Mouse (Mus musculus) mouse embryonic stem cell (cell line): Measurements from ENCODE around the gene Itih4.

Experiments used
- in situ Hi-C, 2 experiments: fragments of 300-500 bp; cut with MboI; formaldehyde crosslinking; loops; 1 replicate in 1 of 2; 3 replicates in 1 of 2; pipeline ENCODE4 v1.14.3; 2019 to 2020; ENCODE audit warnings: low sequenced_read_pairs in 2 of 2, low pct_unique_long_range_greater_than_20kb in 1 of 2, mixed read lengths in 1 of 2; ENCODE audit not compliant: unreplicated experiment in 1 of 2

Itih4 gene

DNA sequence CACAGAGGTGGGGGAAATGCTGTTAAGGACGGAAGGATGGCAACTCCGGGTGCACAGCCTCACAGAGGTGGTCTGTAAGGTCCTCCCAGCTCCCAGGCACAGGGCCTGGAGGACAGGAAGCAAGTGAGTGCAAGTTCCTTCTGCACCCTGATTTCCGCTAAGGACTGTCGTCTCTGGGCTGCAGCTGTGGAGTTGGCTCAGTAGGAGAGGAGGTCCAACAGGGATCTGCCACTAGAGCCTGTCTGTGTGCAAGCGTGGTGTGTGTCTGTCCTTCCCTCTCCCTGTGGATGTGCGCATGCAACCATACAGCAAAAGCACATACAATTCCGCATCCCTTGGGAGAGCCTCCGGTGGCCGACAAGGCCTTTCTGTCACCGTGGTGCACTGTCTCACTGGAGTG lies 9.8 kb upstream of the Itih4 start:
- in situ Hi-C loops, result no loop called here

DNA sequence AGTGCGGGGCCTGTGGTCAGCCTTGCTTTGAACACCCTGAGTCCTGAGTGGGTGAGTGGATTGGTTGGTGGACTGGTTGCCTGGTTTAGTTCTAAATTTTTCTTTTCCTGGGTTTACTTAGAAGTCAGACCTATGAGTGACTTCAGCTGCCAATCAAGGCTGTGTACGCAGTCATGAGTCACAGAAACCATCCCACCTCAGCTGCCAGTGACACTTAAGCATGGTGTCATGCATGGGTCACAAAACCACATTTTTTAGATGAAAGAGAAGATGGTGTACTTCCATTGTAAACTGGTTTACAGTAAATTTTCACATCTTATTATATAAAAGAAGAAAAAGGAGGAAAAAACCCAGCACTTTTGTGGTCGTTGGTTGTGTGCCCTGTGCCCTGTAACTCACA lies 8.4 kb upstream of the Itih4 start:
- in situ Hi-C loops, result no loop called here

DNA sequence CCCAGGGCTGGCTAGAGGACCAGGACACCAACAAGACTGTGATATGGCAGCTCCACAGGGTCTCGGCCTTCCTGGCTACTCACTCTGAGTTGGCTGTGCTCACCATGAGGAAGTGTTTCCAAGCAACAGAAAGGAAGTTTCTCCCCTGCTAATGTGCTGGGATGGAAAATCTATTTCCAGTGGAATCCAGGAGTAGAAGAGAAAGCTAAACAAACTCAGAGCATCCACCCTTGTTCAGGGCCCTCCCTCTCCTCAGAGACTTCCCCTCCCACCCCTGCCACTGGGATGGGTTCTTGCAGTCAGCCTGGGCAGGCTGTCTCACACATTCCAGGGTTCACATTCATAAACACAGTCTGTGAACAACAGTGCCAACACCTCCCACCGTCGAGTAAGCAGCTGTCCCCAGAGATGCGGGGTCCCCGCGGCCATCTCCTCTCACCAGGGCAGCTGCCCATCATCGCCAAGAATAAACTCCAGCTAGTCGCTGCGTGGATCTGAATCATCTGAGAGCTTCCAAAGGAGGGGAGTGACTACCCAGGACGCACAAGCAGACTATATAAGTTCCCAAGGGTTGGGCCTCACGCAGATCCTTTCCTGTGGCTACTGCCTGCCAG lies 7.2 kb upstream of the Itih4 start, which contains the start of gene Mustn1:
TSS of gene Mustn1 (plus strand) at position 243 of the 614 bp plus-strand sequence.
- in situ Hi-C loops, result no loop called here

DNA sequence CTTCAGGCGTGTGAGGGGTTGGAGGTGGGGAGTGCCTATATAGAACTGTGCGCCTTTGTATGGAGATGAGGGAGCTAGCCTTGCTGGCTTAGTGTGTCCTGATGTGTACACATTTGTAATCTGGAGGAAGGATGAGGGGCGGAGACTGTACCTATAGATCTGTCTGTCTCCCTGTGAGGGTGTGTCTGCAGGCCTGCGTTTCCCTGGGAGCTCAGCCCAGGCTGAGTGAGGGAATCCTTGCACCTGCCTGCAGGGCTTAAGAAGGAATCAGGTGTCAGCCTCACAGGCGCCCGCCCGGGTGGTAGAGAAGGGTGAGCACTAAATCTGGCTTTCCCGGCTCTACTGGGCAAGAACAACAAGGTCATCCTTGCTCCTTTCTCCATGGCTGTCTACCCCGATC lies 6.5 kb upstream of the Itih4 start:
- in situ Hi-C loops, result no loop called here

DNA sequence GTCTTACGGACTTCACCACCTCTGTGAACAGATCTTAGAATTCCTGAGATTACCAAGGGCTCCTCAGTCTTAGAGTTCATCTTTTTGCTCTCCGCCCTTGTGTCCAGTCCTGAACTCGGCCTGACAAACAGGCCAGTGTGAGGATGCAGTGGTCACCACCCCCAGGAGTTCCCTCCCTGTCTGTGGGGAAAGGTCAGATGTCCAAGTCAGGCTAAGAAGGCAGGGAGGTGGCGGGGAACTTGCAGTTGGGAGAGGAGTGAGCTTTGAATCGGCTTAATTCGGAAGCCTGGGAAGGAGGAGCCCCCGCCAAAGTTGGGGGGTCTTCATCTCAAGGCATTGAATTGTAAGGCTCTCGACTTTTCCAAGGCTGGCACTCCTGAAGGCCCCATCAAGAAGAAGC lies 6.0 kb upstream of the Itih4 start:
- in situ Hi-C loops, result no loop called here

DNA sequence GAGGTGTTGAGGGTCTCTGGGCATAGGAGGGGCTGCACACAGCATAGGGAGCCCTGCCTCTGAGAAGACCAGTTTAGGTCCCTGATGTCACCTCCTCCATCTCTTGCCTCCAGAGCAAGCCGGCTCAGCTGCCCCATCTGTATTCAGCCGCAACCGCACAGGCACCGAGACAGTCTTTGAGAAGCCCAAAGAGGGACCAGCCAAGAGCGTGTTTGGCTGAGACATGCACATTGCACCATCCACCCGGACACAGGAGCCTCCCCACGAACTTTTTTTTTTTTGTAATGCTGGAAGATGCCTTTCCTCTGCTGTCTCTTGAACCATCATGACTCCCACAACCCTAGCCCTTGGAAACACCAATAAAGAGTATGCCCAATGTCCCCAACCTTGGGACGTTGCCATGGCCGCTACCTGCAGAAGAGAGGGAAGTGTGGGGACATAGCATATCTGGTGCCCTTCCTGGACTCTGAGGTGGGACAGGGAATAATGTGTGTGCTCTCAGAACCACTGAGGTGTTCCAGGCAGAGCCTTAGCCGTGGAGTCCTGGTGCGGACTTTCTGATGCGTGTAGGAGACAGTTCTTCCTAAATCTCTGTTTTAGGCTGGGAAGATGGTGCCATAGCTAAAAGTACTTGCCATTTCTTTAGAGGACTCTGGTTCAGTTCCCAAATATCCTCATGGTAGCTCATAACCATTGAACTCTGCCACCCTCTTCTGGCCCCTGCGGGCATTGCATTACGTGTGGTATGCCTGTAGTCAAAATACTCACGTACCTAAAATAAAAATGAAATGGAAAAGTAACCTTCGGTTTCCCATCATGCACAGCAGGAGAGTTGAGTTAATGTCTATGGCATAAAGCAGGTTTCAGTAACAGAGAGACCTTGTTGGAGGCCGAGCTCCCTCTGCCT lies 5.2 kb upstream of the Itih4 start:
- in situ Hi-C loops, result no loop called here

DNA sequence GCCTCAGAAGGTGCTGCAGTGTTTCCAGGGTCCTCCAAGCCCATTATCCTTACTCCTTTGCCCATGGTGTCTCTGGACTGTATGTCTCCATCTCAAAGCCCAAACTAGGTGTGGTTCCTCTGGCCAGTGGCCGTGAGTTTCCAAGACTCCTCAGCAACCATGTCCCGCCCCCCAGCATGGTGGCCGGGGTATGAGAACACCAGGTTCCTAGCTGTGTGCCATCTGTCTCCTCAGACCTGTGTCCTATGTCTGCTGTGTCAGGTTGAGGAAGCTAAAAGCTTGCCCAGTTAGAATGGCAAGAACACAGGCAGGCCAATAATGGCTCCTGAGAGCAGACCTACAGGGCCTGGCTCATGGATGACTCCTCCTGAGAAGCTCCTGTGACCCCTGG lies 4.6 kb upstream of the Itih4 start:
- in situ Hi-C loops, result no loop called here

DNA sequence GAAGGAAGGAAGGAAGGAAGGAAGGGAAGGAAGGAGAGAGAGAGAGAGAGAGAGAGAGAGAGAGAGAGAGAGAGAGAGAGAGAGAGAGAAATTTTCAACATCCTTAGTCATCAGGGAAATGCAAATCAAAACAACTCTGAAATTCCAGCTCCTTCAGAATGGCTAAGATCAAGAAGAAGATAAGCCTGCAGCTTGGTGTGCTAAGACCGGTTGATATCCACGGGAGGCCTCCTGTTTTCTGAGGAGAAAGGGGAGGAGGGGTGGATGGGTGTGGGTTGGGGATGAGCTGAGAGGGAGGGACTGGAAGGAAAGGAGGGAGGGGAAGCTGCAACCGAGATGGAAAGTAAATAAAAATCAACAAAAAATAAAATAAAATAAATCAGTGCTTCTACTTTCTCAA lies 978 bp upstream of the Itih4 start:
- in situ Hi-C loops, result no loop called here

DNA sequence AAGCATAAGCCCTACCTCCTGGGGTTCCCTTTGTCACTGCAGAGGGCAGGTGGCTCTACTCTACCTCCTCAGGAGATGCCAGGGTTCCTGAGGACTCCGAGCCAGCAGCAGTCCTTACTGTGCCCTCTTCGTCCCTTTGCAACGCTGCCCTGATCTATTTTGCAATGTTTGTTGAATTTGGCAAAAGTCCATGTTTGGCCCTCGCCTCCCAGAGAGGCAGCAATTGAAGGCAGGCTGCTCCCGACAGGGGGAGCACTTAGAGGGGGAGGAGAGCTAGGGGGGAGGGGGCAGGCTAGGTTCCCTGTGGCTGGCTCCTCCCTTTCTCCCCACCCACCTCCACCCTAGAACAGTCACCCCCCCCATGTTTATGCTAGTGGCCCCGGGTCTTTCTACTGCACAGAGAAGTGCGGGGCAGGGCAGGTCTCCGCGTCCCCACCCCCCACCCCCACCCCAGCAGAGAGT lies 2.0 kb downstream of the Itih4 start:
- in situ Hi-C loops, result no loop called here

DNA sequence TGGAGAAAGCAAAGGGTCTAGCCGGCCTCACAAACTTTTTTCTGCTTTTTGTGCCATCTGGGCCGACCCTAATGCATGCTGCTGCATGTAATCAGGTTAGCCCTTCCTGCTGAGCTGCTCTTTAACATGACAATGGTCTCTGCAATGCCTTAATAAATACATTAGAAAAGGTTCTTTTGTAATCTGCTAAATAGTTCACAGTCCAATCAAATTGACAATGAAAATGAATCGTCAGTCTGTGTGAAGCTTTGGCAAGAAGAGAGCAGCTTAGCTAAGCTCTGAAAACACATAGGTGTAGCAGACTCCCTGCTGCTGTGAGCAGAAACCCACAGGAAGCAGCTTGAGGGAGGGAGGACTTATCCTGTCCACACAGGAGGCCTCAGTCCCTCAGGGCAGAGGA lies 13.7 kb downstream of the Itih4 start:
- in situ Hi-C loops, result no loop called here

DNA sequence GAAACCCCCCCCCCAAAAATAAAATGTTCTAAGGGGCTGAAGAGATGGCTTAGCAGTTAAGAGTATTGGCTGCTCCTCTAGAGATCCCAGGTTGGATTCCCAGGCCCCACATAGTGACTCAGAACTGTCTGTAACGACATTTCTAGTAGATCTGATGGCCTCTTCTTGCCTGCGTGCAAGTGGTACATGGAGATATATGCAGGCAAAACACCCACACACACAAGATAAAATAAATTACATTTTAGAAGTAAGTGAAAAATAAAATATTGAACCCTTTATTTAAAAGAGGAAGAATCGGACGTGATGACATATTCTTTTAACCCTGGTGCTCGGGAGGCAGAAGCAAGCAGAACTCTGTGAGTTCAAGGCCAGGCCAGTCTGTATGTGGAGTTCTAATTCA lies 16.4 kb downstream of the Itih4 start:
- in situ Hi-C loops, result no loop called here

DNA sequence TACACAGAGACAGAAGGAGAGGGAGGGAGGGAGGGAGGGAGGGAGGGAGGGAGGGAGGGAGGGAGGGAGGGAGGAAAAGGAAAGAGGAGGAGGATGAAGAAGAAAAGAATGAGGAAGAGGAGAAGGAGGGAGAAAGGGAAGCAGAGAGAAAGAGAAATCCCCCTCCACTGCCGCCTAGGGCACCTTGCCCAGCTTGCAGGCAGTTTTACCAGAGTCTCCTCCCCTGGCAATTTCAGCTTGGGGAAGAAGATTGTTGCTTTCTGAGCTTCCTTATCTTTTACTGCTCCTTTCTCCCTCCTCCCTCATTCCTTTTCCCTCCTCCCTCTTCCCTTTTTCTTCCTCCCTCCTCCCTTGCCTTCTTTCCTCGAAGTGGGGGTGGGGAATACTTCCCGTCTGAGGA lies 16.8 kb downstream of the Itih4 start:
- in situ Hi-C loops, result no loop called here

DNA sequence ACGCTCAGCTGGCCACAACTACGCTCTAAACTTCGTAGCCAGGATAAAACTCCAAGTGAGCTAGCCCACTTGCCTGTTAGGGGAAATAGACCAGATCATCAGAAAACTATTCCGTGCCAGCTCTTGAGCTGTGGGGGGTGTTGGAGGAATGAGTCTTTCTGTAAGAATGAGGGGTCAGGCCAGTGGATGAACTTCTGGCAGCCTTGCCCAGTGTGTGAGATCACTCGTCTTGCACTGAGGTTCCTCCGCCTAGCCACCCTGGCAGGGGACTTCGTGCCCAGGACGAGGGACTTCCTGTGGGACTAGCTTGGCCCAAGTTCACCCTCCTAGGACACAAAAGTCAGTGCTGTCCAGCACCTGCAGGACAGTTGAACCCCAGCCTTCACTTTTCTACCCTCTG lies 18.0 kb downstream of the Itih4 start:
- in situ Hi-C loops, result no loop called here

DNA sequence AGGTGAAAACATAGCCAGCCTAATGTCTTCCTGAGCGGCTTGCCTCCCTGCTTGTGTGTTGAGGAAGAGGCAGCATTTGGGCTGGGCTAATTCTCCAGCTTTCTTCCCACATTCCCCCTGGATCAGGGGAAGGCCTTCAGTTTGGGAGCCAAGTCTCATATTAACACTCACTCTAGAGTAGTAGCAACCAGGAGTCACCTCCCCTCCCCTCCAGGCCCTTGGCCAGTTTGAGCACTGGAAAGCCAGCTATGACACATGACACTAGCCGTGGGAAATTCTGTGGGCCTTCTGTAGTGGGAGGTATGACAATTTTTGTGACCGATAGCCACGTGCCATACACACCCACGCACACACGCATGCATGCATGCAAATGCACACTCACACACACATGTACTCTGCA lies 19.7 kb downstream of the Itih4 start:
- in situ Hi-C loops, result no loop called here

DNA sequence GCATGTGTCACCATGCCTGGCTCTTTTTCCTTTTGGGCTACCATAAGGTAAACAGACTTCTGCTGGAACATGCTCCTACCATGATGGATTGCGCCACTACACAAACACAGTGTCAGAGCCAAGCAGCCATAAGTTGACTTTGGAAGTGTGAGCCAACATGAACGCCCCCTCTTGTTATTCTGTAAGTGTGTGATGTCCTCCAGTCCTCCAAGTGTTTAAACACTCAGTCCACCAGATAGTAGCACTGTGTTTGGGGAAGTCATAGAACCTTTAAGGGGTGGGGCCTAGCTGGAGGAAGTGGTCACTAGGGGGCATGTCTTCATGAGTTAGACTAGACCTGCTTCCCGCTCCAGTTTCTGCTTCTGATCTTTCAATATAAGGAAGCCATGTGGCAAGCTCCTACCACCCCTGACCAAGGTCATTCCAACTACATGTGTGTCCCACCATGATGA lies 21.6 kb downstream of the Itih4 start:
- in situ Hi-C loops, result no loop called here

DNA sequence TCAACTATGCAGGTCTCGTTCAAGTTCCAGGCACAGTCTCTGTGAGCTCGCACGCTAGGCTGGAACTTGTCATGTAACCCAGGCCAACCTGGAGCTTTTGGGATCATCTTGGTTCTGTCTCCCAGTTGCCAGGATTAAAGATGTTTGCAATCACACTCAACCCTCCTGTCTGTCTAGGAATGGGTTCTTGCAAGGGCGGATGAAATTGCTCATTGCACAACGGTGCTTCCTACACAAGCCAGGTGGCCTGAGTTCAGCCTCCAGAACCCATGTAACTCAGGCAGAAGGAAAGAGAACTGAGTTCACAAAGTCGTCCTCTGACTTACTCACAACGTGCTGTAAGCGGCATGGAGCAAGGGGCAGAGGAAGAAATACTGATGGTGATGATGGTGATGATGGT lies 24.9 kb downstream of the Itih4 start:
- in situ Hi-C loops, result no loop called here

DNA sequence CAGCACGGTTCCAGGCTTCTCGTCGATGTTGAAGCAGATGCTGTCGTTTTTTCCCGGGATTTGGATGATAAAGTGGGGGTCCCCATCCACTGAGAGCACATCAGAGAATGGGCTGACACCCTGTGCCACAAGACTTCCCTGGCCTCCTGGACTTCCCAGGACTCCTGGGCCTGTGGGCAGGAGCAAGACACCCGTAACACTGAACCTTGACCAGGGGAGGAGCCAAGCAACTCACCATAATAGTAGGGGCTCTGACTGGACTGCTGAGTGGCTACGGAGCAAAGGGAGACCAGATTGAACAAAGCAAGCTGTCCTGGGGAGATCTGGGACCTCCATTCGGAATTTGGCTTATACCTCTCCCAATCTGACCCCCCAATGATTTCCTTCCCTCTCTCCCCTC lies 26.4 kb downstream of the Itih4 start:
- in situ Hi-C loops, result no loop called here

DNA sequence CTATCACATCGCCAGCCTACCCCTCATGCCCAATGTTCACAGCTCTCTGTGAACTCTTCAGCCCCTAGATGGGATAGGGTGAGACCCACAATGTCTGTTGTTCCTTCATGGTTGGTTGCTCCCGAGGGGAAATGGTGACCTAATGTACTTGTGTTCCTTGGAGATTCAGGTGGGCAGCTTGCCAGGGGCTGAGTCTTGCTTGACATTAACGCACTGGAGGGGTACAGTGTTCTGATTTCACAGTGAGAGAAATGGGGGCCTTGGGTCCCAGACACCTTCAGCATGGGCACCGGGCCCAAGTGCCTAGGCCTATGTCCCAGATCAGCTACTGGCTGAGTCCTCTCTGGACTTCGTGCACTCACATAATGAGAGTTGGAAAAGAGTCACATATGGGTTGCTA lies 27.1 kb downstream of the Itih4 start:
- in situ Hi-C loops, result no loop called here

DNA sequence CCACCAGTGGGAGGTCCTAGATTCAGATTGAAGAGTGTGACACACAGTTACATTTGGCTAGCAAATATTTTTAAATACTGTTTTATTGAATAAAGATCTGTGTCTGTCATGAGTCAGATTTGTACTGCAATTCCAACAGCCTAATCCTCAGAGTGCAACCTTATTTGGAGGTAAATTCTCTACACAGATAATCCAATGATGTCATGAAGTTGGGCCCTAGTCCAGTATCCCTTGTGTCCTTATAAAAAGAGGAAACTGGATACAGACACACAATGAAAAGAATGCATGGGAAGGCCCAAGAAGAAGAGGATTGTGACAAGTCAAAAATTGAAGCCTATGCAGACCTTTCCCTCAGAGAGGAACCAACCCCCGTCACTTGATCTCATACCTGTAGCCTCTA lies 30.2 kb downstream of the Itih4 start:
- in situ Hi-C loops, result no loop called here

DNA sequence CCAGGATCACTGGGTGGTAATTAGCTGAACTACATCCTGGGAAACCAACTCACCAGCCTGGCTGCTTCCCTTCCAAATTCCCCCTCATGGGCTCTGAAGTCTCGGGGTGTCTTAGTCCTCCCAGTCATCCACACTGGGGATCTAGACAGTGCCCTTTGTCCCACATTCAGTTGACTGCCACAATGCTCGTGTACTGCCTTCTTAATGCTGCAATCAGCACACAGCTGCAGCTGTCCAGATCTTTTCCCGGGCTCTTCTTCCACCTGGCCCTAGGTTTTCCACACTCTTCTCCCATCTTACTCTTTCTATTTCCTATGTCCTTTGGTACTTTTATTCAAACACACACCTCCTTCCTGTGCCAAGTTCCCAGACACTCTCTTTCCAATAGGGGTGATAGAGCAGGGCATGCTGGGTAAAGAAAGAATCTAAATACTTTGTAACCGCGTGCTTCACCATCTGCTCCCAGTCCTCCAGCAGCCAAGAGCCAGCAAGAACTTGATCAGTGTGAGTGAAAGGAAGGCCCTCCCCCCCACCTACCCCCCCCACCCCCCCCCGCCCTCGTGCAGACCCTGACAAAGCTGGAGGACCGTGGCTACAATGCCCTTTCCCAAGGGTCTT lies 35.9 kb downstream of the Itih4 start:
- in situ Hi-C loops, result no loop called here
